9 mouse cellular contexts compared by ENCODE assay signal in genomic region chr2:38481166-38481778, GRCm38 (mm10). TPM values are rescaled to one million over a fixed set of nuclear protein-coding genes. Genes with fewer than 3 reads are reported as not detected.
DNase-seq lines count a peak whose midpoint lies in the region; ATAC-seq and TF ChIP-seq lines count a peak whose summit lies in the region.
"Had no signal": no experiment of that assay in that cellular context is flagged by ENCODE, and none has a peak within 500 bp of the region (broad histone marks: within the 10 kb centered on the region; RNA-seq: fewer than 3 reads in every experiment).

No protein-coding gene starts in this region.

- DNase-seq in kidney, adult 9 months: peak; percentile 17
- no peak for DNase-seq in kidney, adult 11 months
- DNase-seq in heart, postnatal 10 days: peak; percentile 27 to 30
- DNase-seq in ovary, postnatal 14 days (ENCODE audit: low spot score): no peak
- DNase-seq in gastrocnemius, postnatal 4 days (ENCODE audit: low spot score in 2 of 2): no peak
- DNase-seq in hindbrain, postnatal 0 days (ENCODE audit: low spot score): no peak

- intact Hi-C loops in heart, postnatal 10 days (cut with DNase I): no loop called here

- TF ChIP-seq POLR2A in bone marrow macrophage, adult 2 months (IDR thresholded peaks at IDR 0.05; ENCODE audit: borderline replicate concordance, low read depth, low read length): no peak

- H3K4me1 ChIP-seq in bone marrow macrophage, adult 2 months (ENCODE audit: control insufficient read depth, insufficient read depth, low read length): peaks cover 65% of the 10 kb centered on the region
- H3K4me1 ChIP-seq in hindbrain, postnatal 0 days (ENCODE audit: insufficient read depth, low read length): 0 out of 2 replicates have a peak, but pooled peaks cover 5% of the 10 kb centered on the region

- no peaks in the 10 kb centered on the region for H3K27me3 ChIP-seq in hindbrain, postnatal 0 days (ENCODE audit: insufficient read depth, low read length)
- H3K27me3 ChIP-seq: limb, embryonic 13.5 days had no signal

- no peak for TF ChIP-seq CTCF in bone marrow macrophage, adult 2 months (IDR thresholded peaks at IDR 0.05; ENCODE audit: low read depth, low read length)
- TF ChIP-seq CTCF in hindbrain, postnatal 0 days (IDR thresholded peaks at IDR 0.05; ENCODE audit: low read depth): no peak

- H3K27ac ChIP-seq in bone marrow macrophage, adult 2 months (ENCODE audit: insufficient read depth, low read depth, low read length): peak overlapping the region; percentile 81
- H3K27ac ChIP-seq in hindbrain, postnatal 0 days: no peak overlapping the region
- H3K27ac ChIP-seq: limb, embryonic 13.5 days had no signal

- no peak overlapping the region for H3K9ac ChIP-seq in hindbrain, postnatal 0 days (replicated peaks; ENCODE audit: low read length)
- H3K9ac ChIP-seq: limb, embryonic 13.5 days had no signal

- WGBS in hindbrain, postnatal 0 days: 85% methylated on average over 6 of the region's 6 CpGs

- no peak overlapping the region for H3K4me3 ChIP-seq in bone marrow macrophage, adult 2 months (ENCODE audit: insufficient read depth, low read length)
- no peak overlapping the region for H3K4me3 ChIP-seq in hindbrain, postnatal 0 days (ENCODE audit: low read length)
- H3K4me3 ChIP-seq: limb, embryonic 13.5 days had no signal

- peak; percentile 55 for ATAC-seq in megakaryocyte, adult 5-6 weeks (ENCODE audit: poor library complexity, severe bottlenecking)
- ATAC-seq in hindbrain, postnatal 0 days: no peak

- H3K9me3 ChIP-seq in hindbrain, postnatal 0 days (ENCODE audit: low read length): no peaks in the 10 kb centered on the region
- H3K9me3 ChIP-seq: limb, embryonic 13.5 days had no signal

- no peaks in the 10 kb centered on the region for H3K36me3 ChIP-seq in hindbrain, postnatal 0 days (ENCODE audit: insufficient read depth, low read length)
- H3K36me3 ChIP-seq: limb, embryonic 13.5 days had no signal

- no peak overlapping the region for H3K4me2 ChIP-seq in hindbrain, postnatal 0 days (ENCODE audit: low read depth, low read length)
- H3K4me2 ChIP-seq: limb, embryonic 13.5 days had no signal

RNA-seq across cellular contexts. Expression of gene Nek6, which starts 30.2 kb away (rescaled TPM):
- 15.8 and 17.0 TPM in 2 replicates for polyA plus RNA-seq in bone marrow macrophage, adult 2 months (2012; ENCODE audit: insufficient read depth, insufficient read length, missing spikeins)
- total RNA-seq in heart, postnatal 10 days (2021): 10 to 100 TPM; 10.6 to 15.2 TPM
- total RNA-seq in megakaryocyte, adult 5-6 weeks (2015): 4.1 and 6.9 TPM in 2 replicates
- total RNA-seq in megakaryocyte, adult 5-6 weeks (2017): 1.9 and 3.4 TPM in 2 replicates
- total RNA-seq in gastrocnemius, postnatal 4 days (2021): 10 to 100 TPM; 21.3 to 26.0 TPM
- total RNA-seq in hindbrain, postnatal 0 days (2014; rRNA removed): 27.5 and 29.4 TPM in 2 replicates
- polyA plus RNA-seq in hindbrain, postnatal 0 days (2015; fragmentation: Nextera tagmentation; extraction: Ambion mirVana): 65.3 and 75.1 TPM in 2 replicates

Comparison
In these comparisons a context has a peak if more than half of its experiments do, and no peak if none do; other contexts are left out.
1. DNase-seq: peak in kidney, adult 9 months (single experiment) and heart, postnatal 10 days (2 of 2); none in kidney, adult 11 months (single experiment), ovary, postnatal 14 days (single experiment), gastrocnemius, postnatal 4 days (0 of 2) and hindbrain, postnatal 0 days (single experiment).